Mouse (Mus musculus) layer of hippocampus, adult 9-11 months (tissue): Measurements from ENCODE around the gene Pilra.
A peak's percentile ranks its signal among the peaks of the same experiment; 100 is the strongest.
"Not testable (repeated sequence)": the region's sequence is repeated elsewhere in the genome, so short reads cannot be mapped to it uniquely, and the experiment has no call there.

Experiments
- DNase-seq: peaks from one replicate; pipeline ENCODE4 v3.0.0; 2022

Gene Pilra

DNA sequence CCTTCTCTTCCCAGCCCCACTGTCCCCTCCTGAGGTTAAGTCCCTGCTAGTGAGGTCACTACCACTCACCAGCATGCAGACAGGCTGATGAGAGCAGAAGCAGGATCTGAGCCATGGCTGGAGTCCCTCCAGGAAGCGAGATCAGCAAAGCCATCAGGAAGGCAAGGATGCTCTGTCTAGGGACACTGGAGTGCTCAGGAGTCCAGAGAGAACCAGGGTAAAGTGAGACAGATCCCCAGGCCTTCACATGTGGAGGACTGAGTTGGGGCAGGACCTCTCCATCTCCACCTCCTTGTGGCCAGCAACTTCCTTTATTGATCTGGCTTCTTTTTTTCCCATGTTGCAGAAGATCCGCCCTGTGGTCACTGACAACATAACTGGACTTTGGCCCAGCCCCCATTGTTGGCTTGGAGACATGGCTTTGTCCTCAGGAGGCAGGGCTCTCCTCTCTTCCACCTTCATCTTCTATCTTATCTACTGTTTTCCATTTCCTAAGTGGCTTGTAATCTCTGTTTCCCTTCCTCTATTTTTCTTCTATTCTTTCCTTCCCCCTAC is at the start of gene Pilra:
Gene Pilra, minus strand, starts transcription at position 316 of the 555 bp plus-strand sequence.
- not testable (repeated sequence) for DNase-seq

DNA sequence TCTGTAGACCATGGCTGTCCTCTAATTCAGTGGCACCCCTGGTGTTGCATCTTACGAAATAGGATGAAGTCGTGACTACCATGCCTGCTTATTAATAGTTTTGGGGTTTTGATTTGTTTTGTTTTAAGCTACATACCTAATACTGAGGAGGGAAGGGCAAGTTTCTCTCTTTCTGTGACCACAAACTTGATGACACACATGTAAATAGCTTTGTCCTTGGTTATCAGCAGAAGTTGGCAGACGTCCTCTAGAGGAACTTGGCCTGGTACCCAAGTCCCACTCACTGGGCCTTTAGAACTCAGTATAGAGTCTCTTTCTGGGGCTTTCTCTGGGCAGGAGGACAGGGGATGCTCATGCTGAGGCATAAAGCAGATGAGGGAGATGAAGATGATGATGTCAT is 47.3 kb upstream of the Pilra start:
- no peak for DNase-seq

DNA sequence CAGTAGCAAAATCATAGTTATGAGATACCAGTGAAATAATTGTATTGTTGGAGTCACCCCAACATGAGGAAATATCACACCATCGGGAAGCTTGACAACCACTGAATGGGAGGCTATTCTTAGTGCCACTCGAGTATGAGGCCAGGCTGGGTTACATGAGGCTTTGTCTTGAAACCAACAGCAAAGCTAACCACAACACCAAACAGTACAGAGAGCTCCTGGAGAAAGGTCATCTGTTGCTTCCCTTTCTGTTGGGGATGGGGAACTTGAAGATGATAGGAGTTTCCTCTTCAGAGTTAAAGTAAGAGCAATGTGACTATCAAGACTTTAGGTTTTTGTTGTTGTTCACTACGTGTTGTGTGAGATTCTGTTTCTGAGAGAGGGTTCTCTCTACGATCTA is 46.8 kb upstream of the Pilra start:
- DNase-seq: no peak

DNA sequence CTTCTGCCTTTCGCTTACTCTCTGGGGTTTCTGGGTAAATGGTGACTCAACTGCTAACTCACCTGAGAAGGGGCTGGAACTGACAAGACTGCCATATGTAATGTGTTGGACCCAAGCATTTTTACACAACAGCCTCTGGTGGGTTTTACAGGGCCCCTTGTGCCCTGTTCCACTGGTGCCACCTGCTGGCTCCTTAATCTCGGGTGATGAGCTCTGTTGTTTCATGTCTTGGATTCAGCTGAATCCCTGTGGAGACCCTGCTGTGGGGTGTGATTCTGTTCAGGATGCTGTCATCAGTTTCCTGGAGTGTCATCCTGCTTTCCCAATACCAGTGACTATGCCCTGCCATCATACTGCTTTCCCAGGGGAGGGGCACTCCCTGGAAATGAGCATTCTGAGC is 41.8 kb upstream of the Pilra start:
- peak; percentile 14 for DNase-seq

DNA sequence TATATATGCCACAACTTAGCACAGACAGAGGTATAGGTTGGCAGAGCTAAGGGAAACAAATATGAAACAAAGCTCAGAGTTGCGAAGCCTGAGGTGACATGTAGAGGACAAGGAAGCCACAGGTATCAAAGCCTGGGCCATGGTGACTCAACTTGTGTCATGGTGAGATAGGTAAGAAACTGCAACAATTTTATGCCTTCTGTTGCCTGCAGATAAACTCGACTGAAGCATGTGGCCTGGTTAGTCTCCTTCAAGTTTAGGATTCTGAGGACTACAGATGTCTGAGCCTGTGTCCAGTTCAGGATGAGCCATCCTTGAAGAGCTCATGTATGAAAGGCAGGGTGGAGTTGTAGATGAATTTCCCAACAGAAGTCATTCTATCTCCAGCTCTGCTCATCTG is 39.0 kb upstream of the Pilra start:
- no peak for DNase-seq

DNA sequence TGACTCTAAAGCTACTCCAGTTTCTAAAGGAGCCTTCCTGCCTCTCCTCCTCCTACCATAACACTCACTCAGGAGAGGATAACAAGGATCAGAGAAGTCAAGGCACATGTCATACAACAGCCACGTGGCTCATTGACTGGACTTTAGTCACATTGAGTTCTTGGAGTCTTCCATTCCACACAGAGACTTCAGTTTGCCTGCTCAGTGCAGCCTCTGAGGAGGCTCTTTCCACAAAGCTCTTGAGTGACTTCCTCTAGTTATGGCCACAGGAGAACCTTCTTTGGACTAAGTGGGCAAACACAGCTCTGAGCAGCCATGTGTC is 36.3 kb upstream of the Pilra start:
- not testable (repeated sequence) for DNase-seq

DNA sequence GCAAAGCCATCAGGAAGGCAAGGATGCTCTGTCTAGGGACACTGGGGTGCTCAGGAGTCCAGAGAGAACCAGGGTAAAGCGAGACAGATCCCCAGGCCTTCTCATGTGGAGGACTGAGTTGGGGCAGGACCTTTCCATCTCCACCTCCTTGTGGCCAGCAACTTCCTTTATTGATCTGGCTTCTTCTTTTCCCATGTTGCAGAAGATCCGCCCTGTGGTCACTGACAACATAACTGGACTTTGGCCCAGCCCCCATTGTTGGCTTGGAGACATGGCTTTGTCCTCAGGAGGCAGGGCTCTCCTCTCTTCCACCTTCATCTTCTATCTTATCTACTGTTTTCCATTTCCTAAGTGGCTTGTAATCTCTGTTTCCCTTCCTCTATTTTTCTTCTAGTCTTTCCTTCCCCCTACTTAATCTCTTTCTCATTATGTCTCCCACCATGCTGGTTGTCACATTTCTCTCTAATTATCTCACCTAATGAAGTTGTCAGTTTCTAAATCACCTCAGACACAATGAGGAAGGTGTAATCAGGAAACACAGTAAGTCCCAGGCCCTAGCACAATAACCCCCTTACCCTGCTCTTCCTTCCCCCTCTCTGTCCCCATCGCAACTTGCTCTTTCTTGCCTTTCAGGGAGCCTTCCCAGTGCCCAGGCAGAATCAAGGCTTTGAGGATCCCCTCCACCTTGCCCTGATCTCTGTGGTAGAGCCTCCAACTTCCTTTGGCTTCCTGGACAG is 35.7 kb upstream of the Pilra start, which contains the start of gene Pilrb2:
Gene Pilrb2, minus strand, starts transcription at position 172 of the 737 bp plus-strand sequence.
- DNase-seq: not testable (repeated sequence)

DNA sequence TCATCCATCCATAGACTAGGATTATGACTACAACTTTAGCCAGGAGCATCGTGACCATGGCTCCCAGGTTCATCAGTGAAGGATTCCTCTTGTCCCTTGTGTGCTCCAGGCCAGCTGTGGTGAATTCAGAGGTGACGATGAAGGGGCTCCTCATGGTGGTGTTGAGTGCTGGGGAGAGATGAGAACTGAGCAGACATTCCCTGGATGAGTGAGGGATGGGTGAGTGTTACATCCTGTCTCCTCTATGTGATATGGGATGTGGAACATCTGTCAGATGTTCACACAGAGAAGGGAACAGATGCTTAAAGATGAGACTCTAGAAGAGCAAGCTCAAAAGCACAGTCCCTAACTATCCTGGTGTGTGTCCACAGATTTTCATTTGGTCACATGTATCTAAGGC is 32.5 kb upstream of the Pilra start:
- not testable (repeated sequence) for DNase-seq

DNA sequence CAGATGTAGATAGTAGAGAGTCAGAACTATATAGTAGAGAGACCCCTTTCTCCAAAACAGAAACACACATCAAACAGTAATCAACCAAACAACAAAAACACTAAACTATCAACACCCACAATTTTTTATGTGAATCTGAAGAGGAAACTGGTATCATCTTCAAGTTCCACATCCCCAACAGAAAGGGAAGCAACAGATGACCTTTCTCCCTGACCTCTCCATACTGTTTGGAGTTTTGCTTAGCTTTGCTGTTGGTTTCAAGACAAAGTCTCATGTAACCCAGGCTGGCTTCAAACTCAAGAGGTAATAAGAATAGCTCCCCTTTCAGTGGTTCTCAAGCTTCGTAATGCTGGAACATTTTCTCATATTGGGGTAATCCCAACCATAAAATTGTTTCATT is 27.9 kb upstream of the Pilra start:
- DNase-seq: not testable (repeated sequence)

DNA sequence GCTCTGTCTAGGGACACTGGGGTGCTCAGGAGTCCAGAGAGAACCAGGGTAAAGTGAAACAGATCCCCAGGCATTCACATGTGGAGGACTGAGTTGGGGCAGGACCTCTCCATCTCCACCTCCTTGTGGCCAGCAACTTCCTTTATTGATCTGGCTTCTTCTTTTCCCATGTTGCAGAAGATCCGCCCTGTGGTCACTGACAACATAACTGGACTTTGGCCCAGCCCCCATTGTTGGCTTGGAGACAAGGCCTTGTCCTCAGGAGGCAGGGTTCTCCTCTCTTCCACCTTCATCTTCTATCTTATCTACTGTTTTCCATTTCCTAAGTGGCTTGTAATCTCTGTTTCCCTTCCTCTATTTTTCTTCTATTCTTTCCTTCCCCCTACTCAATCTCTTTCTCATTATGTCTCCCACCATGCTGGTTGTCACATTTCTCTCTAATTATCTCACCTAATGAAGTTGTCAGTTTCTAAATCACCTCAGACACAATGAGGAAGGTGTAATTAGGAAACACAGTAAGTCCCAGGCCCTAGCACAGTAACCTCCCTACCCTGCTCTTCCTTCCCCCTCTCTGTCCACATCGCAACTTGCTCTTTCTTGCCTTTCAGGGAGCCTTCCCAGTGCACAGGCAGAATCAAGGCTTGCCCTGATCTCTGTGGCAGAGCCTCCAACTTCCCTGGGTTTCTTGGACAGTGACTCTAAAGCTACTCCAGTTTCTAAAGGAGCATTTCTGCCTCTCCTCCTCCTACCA is 22.1 kb upstream of the Pilra start, which contains the start of gene Pilrb1:
Gene Pilrb1, minus strand, starts transcription at position 147 of the 751 bp plus-strand sequence.
- not testable (repeated sequence) for DNase-seq

DNA sequence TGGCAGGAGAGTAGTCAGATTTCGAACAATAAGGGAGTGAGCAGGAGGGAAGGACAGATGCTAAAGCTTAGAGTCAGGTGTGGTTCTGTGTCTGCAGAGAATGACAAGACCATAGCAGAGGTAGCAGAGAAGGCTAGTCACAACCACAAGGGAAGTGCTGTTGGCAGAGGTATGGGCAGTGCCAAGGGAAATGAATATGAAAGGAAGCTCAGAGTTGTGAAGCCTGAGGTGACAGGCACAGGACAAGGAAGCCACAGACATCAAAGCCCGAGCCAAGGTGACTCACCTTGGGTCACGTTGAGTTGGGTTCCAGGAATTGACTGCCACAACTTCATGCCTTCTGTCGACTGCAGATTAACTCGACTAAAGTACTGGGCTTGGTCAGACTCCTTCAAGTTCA is 20.8 kb upstream of the Pilra start:
- not testable (repeated sequence) for DNase-seq

DNA sequence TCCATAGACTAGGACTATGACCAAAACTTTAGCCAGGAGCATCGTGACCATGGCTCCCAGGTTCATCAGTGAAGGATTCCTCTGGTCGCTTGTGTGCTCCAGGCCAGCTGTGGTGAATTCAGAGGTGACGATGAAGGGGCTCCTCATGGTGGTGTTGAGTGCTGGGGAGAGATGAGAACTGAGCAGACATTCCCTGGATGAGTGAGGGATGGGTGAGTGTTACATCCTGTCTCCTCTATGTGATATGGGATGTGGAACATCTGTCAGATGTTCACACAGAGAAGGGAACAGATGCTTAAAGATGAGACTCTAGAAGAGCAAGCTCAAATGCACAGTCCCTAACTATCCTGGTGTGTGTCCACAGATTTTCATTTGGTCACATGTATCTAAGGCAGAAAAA is 18.8 kb upstream of the Pilra start:
- not testable (repeated sequence) for DNase-seq

DNA sequence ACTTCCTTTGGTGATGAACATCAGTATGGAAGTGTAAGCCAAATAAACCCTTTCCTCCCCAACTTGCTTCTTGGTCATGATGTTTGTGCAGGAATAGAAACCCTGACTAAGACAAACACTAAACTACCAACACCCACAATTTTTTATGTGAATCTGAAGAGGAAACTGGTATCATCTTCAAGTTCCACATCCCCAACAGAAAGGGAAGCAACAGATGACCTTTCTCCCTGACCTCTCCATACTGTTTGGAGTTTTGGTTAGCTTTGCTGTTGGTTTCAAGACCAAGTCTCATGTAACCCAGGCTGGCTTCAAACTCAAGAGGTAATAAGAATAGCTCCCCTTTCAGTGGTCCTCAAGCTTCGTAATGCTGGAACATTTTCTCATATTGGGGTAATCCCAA is 14.2 kb upstream of the Pilra start:
- not testable (repeated sequence) for DNase-seq

DNA sequence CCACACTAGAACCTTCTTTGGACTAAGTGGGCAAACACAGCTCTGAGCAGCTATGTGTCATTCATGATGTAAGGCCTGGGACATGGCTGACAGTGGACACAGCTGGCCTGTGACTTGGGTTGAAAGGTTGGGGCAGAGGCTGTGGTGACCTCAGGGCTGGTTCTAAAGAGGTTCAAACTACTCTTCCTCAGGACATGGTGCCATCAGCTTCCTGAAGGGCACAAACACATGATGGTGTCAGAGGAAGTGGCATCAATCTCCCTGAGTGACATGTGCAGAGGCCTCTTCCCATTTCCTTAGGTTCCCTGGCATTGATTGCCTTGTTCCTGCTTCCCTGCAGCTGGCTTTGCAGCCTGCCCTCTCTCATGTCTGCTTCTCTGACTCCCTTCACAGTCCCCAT is 1.0 kb upstream of the Pilra start:
- not testable (repeated sequence) for DNase-seq

DNA sequence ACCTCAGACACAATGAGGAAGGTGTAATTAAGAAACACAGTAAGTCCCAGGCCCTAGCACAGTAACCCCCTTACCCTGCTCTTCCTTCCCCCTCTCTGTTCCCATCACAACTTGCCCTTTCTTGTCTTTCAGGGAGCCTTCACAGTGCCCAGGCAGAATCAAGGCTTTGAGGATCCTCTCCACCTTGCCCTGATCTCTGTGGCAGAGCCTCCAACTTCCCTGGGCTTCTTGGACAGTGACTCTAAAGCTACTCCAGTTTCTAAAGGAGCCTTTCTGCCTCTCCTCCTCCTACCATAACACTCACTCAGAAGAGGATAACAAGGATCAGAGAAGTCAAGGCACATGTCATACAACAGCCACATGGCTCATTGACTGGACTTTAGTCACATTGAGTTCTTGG is 530 bp upstream of the Pilra start:
- no peak for DNase-seq

DNA sequence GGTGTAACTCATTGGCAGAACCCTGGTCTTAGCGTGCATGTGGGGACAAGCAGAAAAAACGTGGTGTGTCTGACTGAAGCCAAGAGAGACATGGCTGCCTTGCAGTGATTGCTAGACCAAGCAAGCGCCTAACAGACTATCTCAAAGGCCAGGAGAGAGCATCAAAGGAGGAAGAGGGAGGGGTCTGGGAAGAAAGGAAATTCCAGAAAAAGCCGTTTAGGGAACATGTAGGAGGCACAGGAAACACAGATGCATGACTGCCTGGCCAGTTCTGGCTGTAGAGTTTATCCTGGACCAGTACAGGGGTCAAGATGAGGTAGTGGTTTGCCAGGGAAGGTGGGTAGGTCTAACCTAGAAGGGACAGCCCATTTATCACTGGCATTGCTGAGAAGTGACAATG is 2.6 kb downstream of the Pilra start:
- DNase-seq: no peak

DNA sequence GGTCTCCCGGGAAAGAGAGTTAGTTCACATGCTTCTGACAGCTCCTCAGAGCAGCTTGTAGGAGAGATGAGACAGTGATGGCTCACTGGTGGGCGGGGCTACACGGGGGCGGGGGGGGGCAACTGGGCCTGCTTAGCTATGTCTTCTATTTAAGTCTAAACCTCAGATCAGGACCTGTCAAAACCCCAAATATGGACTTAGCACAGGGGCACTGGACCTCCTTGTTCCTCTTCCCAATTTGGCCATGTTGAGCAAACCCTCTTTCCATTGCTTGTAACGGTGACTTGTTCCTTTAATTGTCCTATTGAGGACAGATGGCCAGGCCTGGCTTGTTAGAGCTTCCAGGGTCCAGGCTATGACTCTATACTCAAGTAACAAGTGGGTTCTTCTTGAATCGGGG is 4.6 kb downstream of the Pilra start:
- peak; percentile 53 for DNase-seq

DNA sequence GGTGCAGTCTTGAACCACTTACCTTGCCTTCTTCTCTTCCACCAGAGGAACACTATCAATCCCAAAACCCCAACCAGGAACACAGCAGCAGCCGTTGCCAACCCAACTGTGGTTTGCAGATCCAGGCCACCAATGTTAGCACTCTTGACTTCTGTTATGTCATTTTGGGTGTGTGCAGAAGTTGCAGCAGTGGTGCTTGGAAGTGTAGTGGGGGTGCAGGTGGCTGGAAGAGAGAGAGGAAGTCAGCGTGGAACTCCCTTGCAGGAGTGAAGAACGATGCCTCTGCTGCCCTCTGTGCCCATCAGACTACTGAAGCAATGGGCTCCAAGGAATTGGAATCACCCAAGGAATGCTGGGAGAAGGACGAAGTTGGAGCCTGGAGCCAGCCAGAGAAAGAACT is 5.0 kb downstream of the Pilra start:
- DNase-seq: no peak

DNA sequence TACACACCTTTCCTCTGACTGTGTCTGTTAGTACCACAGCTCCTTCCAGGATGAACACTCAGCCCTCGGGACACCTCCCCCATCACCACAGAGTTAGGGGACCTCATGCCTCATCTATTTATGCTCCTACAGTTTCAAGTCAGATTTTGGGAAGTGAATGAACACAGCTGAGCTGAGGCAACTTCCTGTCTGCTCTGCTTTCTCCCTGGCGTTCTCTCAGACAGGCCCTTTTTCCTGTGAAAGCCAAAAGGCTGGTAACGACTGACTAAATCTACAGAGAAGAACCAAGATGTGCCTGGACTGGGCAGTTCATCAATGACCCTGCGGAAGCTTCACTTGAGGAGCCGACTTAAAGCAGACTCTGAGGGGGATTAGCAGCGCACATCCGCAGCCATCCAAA is 5.8 kb downstream of the Pilra start:
- DNase-seq: peak; percentile 70

DNA sequence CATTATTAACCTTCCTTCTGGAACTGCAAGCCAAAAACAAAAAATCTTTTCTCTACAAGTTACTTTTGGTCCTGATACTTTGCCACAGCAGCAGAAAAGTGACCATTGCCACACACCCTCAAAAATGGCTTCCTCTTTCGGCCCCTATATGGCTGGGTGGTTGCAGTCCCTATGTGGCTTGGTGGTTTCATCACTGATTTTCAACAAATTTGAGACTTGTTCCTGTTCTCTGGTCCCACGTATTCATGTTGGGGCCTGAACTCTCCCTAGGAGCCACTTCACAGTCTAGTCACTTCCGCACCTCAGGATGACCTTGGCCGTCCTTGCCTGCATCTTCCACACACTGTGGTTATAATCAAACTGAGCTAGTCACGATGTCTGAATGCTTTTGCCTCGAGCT is 7.4 kb downstream of the Pilra start:
- DNase-seq: peak; percentile 23

DNA sequence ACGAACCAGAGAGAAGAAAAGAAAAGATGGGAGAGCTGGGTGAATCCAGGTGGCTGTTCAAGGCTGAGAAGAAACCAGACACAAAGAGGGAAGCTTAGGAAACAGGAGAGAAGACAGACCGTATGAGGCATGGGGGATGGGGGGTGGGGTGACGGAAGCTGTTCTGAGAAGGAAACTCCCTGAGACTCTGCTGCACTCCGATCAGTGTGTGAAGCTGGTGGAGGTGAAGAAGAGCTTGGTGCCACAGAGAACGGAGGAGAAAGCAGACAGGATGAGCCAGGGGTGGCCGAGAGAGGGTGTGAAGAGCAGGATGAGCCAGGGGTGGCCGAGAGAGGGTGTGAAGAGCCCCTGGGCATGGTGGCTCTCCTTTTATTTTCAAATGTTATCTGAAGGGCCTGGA is 9.7 kb downstream of the Pilra start:
- no peak for DNase-seq

DNA sequence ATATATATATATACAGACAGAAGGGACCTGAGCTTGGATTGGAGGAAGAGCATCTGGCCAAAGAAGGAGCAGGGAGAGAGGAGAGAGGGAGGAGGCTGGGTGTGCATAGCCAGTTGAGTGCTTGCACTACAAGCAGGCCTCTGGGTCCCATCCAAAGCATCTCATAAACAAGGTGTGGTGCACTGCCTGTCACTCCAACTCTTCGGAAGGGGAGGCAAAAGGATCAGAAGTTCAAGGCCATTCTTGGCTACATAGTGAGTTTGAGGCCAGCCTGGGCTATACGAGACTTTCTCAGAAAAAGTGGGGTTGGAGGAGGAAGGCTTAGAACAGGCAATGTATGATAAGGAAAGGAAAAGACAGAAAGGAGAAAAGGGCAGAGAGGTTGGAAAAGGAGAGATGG is 10.1 kb downstream of the Pilra start:
- DNase-seq: no peak

DNA sequence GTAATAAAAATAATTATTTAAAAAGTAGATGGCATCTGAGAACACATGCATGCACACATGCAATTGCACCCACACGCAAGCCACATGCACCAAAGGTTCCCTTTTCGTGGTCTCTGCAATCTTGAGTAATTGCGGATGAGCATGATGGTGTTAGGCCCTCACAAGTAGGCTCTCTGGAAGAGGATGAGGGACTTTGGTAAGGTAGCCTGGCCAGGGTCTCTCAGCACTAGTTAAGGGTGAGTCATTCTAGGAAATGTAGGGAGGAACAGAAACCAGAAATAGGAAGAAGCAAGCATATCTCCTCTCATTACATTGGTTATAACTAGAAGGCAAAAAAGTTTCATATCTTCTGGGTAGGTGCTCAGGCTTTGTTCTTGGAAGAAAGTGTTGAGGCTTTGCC is 11.1 kb downstream of the Pilra start:
- peak; percentile 31 for DNase-seq

DNA sequence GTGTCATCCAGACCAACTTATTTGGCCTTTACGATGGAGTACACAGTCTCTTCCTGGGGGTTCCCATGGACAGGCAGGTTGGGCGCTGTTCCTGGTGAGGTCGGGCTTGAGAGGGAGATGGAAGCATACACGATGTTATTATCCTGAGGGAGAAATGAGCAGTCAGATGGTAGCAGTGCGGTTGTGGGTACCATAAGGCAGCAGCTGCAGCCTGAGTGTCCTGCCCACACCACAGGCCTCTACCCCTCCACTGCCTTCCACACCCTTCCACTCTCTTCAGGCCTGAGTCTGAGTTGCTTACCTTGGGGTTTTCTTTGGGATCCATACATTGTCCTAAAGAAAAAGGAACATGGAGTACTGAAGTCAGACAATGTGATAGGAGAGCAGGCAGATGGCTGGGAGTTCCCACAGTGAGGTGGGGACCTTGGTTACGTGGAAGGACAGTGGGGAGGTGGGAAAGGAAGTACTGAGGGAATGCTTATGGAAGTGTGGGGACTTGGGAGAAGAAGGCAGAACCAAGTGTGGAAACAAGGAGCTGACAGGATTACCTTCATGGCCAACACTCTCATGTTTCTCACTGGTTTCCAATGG is 12.5 kb downstream of the Pilra start:
- DNase-seq: no peak
